Mouse (Mus musculus) ES-E14 (cell line): ENCODE data around the gene Tcf19.

Experiments
- CHD2 ChIP-seq: IDR thresholded peaks from 2 replicates; pipeline ENCODE4 v1.6.1; 2014; ENCODE audit warnings: mild to moderate bottlenecking, low read depth, low read length, inconsistent platforms
- HCFC1 ChIP-seq: IDR thresholded peaks from 2 replicates; pipeline ENCODE4 v1.6.1; 2012; ENCODE audit warnings: low read length, inconsistent platforms, borderline replicate concordance; ENCODE audit not compliant: insufficient read depth
- MAFK ChIP-seq: IDR thresholded peaks from 2 replicates; pipeline ENCODE4 v1.6.1; 2014; ENCODE audit warnings: mild to moderate bottlenecking, low read depth, low read length, inconsistent platforms; ENCODE audit not compliant: insufficient read depth
- ZC3H11A ChIP-seq: IDR thresholded peaks from 2 replicates; pipeline ENCODE4 v1.6.1; 2012; ENCODE audit warnings: low read depth, mild to moderate bottlenecking, inconsistent platforms, low read length, borderline replicate concordance
- ZNF384 ChIP-seq: IDR thresholded peaks from 2 replicates; pipeline ENCODE4 v1.6.1; 2012; ENCODE audit warnings: low read depth, low read length, inconsistent platforms

DNA sequence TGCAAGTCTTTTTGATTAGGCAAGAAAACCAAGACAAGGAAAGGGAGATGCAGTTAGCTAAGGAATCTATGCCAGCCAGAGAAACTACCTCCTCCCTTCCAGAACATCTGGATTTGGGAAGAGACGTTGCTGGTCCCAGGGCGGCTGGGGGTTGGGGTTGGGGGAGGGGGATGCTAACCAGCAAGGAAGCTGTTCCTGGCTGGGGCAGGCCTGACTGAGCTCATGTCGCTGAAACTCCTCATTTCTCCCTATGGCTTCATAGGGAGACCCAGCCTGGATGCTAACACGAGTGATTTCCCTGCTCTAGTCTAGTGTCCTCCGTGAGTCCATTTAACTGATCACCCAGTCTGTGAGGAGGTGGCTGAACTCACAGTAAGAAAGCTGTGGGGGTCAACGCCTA, 14.4 kb downstream of the Tcf19 start:
- TF ChIP-seq ZC3H11A = no peak
- no peak for TF ChIP-seq HCFC1
- no peak for TF ChIP-seq CHD2
- no peak for TF ChIP-seq ZNF384
- TF ChIP-seq MAFK = no peak
